Mouse (Mus musculus) liver, adult 2 months (tissue): ENCODE measurements around the gene Fbxo28. TPM values are rescaled to one million over a fixed set of nuclear protein-coding genes. Genes with fewer than 3 reads are reported as not detected.

ENCODE experiments used
- DNase-seq: peaks from one replicate; pipeline ENCODE4 v3.0.0-alpha.2; 2011; ENCODE audit warnings: low read depth, low spot score; ENCODE audit errors: extremely low read depth
- H3K27ac ChIP-seq: fragments of 200-500 bp; replicated peaks from 2 replicates; pipeline ENCODE4 v1.5.1; 2012; ENCODE audit warnings: low read depth, mild to moderate bottlenecking, control low read depth, inconsistent platforms, low read length; ENCODE audit not compliant: insufficient read depth
- H3K27me3 ChIP-seq: fragments of 200-500 bp; 2 replicates; pipeline ENCODE4 v1.6.1; 2012; ENCODE audit warnings: mild to moderate bottlenecking, moderate library complexity, low read length, inconsistent platforms; ENCODE audit not compliant: control insufficient read depth, insufficient read depth
- H3K36me3 ChIP-seq: fragments of 200-500 bp; 2 replicates; pipeline ENCODE4 v1.6.1; 2012; ENCODE audit warnings: low read length, inconsistent platforms; ENCODE audit not compliant: control insufficient read depth, insufficient read depth
- H3K4me1 ChIP-seq: fragments of 200-500 bp; 2 replicates; pipeline ENCODE4 v1.6.1; 2011; ENCODE audit warnings: low read length; ENCODE audit not compliant: control insufficient read depth, insufficient read depth
- H3K4me3 ChIP-seq: fragments of 200-500 bp; 2 replicates; pipeline ENCODE4 v1.5.1; 2011; ENCODE audit warnings: low read depth, mild to moderate bottlenecking, control low read depth, low read length, moderate library complexity; ENCODE audit not compliant: insufficient read depth
- H3K79me2 ChIP-seq: fragments of 200-500 bp; 2 replicates; pipeline ENCODE4 v1.6.1; 2012; ENCODE audit warnings: inconsistent platforms, mild to moderate bottlenecking, low read length, moderate library complexity; ENCODE audit not compliant: control insufficient read depth, insufficient read depth
- H3K9ac ChIP-seq: fragments of 200-500 bp; 2 replicates; pipeline ENCODE4 v1.6.1; 2012; ENCODE audit warnings: low read depth, mild to moderate bottlenecking, control low read depth, inconsistent platforms, low read length
- CTCF ChIP-seq: fragments of 200-500 bp; IDR thresholded peaks from 2 replicates; pipeline ENCODE4 v1.5.1; 2011; ENCODE audit warnings: low read depth, low read length, control low read depth
- POLR2A ChIP-seq: fragments of 200-500 bp; IDR thresholded peaks from 2 replicates; pipeline ENCODE4 v1.6.1; 2011; ENCODE audit warnings: low read length, control low read depth; ENCODE audit not compliant: insufficient read depth; ENCODE audit errors: extremely low read depth
- WGBS: fragments of 180-500 bp; shearing (Covaris S2); methylation state at CpG from one replicate; pipeline ENCODE4 v1.1.7; 2018; 5-methylcytosine and 5-hydroxymethylcytosine counted together
- polyA plus RNA-seq: library from polyadenylated mRNA; depleted of rRNA; stranded (reverse); fragments of >200 nt; gene quantifications from 2 replicates; pipeline ENCODE4 v1.2.3, GENCODE M21; 2012
- total RNA-seq: library from RNA; depleted of rRNA; stranded (reverse); fragments of >200 nt; gene quantifications from 2 replicates; pipeline ENCODE4 v1.2.3, GENCODE M21; 2014

Gene Fbxo28
- total and polyA plus RNA-seq, 2 experiments, result 4.7 to 5.0 TPM

DNA sequence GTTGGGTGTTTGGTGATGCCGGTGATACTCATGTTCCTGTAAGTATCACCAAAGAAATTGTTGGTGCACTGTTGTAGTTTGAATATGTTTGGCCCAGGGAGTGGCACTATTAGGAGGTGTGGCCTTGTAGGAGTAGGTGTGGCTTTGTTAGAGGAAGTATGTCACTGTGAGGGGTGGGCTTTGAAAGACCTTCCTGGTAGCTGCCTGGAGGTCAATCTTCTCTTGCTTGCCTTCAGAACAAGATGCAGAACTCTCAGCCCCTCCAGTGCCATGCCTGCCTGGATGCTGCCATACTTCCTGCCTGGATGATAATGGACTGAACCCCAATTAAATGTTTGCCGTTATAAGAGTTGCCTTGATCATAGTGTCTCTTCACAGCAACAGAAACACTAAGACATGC is 56.6 kb downstream of the Fbxo28 start:
- Histone ChIP-seq H3K27me3 (no peaks in the 10 kb centered on the region), H3K4me1 (peaks cover 11% of the 10 kb centered on the region; the same call in 1 of the 2 replicates), H3K9ac (no peak overlapping the region), H3K27ac (no peak overlapping the region), H3K4me3 (no peak overlapping the region), H3K79me2 (peaks cover 8% of the 10 kb centered on the region; the same call in 1 of the 2 replicates), H3K36me3 (no peaks in the 10 kb centered on the region)
- DNase-seq, result no peak
- TF ChIP-seq POLR2A, result no peak
- no peak for TF ChIP-seq CTCF
- WGBS, result 89% methylated on average over 2 of the region's 2 CpGs

DNA sequence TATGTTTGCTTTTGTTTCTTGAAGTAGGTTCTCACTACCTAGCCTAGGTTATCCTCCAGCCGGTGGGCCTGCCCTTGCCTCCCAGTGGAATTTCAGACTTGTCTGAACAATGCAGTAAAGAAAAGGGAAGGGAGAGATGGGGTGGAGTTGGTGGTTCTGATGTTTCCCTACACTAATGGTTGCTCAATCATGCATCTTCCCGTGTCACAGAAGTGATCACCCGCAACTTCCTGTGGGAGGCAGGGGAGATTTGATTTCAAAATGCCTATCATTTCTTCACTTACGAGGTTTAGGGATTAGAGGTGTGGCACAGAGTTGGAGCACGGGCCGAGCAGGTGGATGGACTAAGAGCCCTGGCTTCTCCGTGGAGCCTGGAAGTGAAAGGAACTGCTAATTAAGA is 58.2 kb downstream of the Fbxo28 start:
- H3K36me3 ChIP-seq, result peaks cover 10% of the 10 kb centered on the region
- H3K4me3 ChIP-seq, result no peak overlapping the region
- TF ChIP-seq POLR2A (no peak), CTCF (no peak)
- peaks cover 17% of the 10 kb centered on the region; the same call in 1 of the 2 replicates for H3K4me1 ChIP-seq
- no peak overlapping the region for H3K27ac ChIP-seq
- H3K9ac ChIP-seq, result no peak overlapping the region
- peaks cover 12% of the 10 kb centered on the region; the same call in 1 of the 2 replicates for H3K79me2 ChIP-seq
- no peaks in the 10 kb centered on the region for H3K27me3 ChIP-seq
- no peak for DNase-seq
- WGBS, result 36% methylated on average over 7 of the region's 7 CpGs

DNA sequence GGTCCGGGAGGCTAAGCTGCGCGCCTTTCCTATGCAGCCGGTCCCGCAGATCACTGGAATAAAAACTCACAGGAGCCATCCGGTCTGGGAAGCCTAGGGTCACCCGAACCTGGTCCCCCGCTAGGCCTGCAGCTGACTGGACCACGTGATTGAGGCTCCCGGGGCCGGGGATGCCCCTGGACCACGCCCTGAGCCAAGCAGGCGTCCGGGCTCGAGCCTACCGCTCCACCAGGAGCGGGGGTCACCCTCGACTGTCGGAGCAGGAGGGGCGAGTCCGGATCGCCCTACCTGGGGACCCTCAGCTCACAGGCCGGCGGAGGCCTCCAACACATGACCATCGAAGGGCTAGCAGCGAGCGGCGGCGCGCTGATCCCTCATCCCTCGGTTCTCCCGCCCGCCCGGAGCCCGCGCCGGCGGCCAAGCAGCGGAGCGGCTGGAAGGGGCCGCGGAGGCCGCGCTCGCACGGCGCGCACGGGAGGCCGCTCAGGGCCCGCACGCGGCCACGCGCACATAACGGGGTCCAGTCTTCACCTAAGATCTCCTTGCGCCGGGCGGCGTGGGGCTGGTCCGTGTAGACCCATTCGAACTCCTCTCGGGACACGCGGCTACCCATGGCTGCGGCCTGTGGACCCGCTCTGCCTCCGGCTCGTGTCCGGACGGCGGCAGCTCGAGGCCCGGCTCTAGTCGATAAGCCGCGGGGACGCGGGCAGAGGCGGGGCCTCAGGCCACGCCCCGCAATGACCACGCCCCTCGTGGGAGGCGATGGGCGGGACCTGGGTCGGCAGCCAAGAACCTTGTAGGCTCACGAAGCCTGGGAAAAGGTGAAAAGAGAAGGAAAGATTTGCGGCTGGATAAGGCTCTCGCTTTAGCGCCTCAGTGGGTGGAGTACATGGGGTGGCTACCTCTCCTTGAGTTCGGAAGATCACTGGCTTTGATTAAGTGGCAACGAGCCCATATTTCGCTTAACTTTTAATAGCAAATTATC is 59.0 kb downstream of the Fbxo28 start, which contains the start of gene Degs1:
Gene Degs1 (minus strand): TSS at position 714 of the 985 bp plus-strand sequence.
- TF ChIP-seq POLR2A, result peak; percentile 99
- TF ChIP-seq CTCF, result no peak
- DNase-seq, result peak; percentile 79
- H3K27ac ChIP-seq, result peak within 1 kb of the TSS; percentile 79
- peak within 1 kb of the TSS; percentile 94 for H3K9ac ChIP-seq
- no peaks in the 10 kb centered on the region for H3K27me3 ChIP-seq
- peaks cover 17% of the 10 kb centered on the region; the same call in 1 of the 2 replicates for H3K4me1 ChIP-seq
- H3K79me2 ChIP-seq, result peaks cover 18% of the 10 kb centered on the region; the same call in 1 of the 2 replicates
- WGBS, result under 1% methylated on average over 94 of the region's 94 CpGs
- peaks cover 13% of the 10 kb centered on the region for H3K36me3 ChIP-seq
- H3K4me3 ChIP-seq, result peak within 1 kb of the TSS; percentile 78

DNA sequence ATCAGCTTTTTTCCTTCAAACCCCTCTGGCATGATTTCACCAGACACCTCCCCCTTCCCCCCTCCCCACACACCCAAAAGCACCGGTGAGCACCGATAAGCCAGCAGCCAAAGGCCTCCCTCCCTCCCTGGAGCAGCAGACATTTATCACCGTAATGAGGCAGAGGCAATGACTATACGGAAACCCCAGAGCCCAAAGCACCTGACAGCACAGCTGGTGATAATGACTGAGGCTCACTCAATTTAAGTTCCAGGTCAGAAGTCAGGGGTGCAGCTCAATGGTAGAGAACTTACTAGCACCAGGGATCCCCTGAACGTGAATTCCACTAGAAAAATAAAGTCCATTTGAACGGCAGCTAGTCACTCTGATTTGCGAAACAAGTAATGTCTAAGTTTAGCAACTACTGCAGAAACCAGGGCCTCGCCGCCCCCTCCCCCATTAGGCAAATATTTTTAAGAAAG is 60.1 kb downstream of the Fbxo28 start:
- H3K4me3 ChIP-seq, result peak overlapping the region; percentile 13
- no peaks in the 10 kb centered on the region for H3K27me3 ChIP-seq
- H3K79me2 ChIP-seq, result peaks cover 18% of the 10 kb centered on the region; the same call in 1 of the 2 replicates
- TF ChIP-seq CTCF (no peak), POLR2A (no peak)
- peaks cover 17% of the 10 kb centered on the region; the same call in 1 of the 2 replicates for H3K4me1 ChIP-seq
- peaks cover 20% of the 10 kb centered on the region for H3K36me3 ChIP-seq
- peak overlapping the region; percentile 6 for H3K9ac ChIP-seq
- H3K27ac ChIP-seq, result peak overlapping the region; percentile 11; the same call in 1 of the 2 replicates
- DNase-seq, result peak; percentile 57
- 5% methylated on average over 9 of the region's 9 CpGs for WGBS

DNA sequence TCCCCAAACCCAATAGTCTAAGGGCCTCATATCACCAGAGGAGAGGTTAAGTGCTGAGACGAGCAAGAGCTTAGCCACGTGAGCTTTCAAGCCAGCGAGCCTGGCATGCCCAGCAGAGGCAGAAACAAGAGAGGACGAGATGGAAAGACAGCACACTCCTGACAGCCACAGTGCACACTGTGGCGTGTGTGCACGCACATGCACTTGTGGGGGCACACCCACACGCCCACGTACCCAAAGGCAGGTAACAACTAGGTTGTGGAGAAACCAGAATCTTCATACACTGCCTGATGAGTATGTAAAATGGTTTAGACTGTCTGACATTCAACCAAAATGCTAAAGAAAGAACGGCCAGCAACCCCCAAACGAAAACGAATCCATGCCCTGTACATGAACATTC is 60.9 kb downstream of the Fbxo28 start:
- WGBS, result 37% methylated on average over 11 of the region's 11 CpGs
- no peak overlapping the region for H3K27ac ChIP-seq

More for the DNA sequence above, 60.9 kb downstream of the Fbxo28 start:
- TF ChIP-seq POLR2A (no peak), CTCF (0 out of 2 replicates have a peak, but pooled peaks have one; percentile 2)
- H3K36me3 ChIP-seq, result peaks cover 25% of the 10 kb centered on the region
- H3K9ac ChIP-seq, result peak overlapping the region; percentile 0; the same call in 1 of the 2 replicates
- H3K4me3 ChIP-seq, result peak overlapping the region; percentile 1; the same call in 1 of the 2 replicates
- H3K4me1 ChIP-seq, result peaks cover 17% of the 10 kb centered on the region; the same call in 1 of the 2 replicates
- DNase-seq, result peak; percentile 66
- H3K27me3 ChIP-seq, result no peaks in the 10 kb centered on the region
- H3K79me2 ChIP-seq, result peaks cover 18% of the 10 kb centered on the region; the same call in 1 of the 2 replicates
